Mouse (Mus musculus) stomach, embryonic 14.5 days (tissue): ENCODE data around the gene Sorcs2. TPM values are rescaled to one million over a fixed set of nuclear protein-coding genes. Genes with fewer than 3 reads are reported as not detected.
A peak's percentile ranks its signal among the peaks of the same experiment; 100 is the strongest.

Source experiments
- ATAC-seq: fragments of 200-750 bp; cut with Nextera tagmentation; 2 replicates; pipeline ENCODE4 v1.8.0; 2017; ENCODE audit warnings: low read depth, moderate TSS enrichment; ENCODE audit not compliant: insufficient number of reproducible peaks, insufficient read depth, low FRiP score
- H3K27ac ChIP-seq: fragments of 300-500 bp; sonication (generic); 2 replicates; pipeline ENCODE4 v1.5.1; 2014; ENCODE audit warnings: mild to moderate bottlenecking, low read length, moderate library complexity, mixed read lengths
- H3K27me3 ChIP-seq: fragments of 300-500 bp; sonication (generic); 2 replicates; pipeline ENCODE4 v1.6.1; 2014; ENCODE audit warnings: low read length, control low read depth, mixed read lengths; ENCODE audit not compliant: control insufficient read depth, insufficient read depth
- H3K36me3 ChIP-seq: fragments of 300-500 bp; sonication (generic); 2 replicates; pipeline ENCODE4 v1.6.1; 2014; ENCODE audit warnings: mild to moderate bottlenecking, control low read depth, low read length, moderate library complexity, mixed read lengths; ENCODE audit not compliant: control insufficient read depth, insufficient read depth
- H3K4me1 ChIP-seq: fragments of 300-500 bp; sonication (generic); 2 replicates; pipeline ENCODE4 v1.6.1; 2014; ENCODE audit warnings: low read length, control low read depth, mixed read lengths; ENCODE audit not compliant: control insufficient read depth, insufficient read depth
- H3K4me2 ChIP-seq: fragments of 300-500 bp; sonication (generic); replicated peaks from 2 replicates; pipeline ENCODE4 v1.6.1; 2014; ENCODE audit warnings: low read depth, low read length, control low read depth
- H3K4me3 ChIP-seq: fragments of 300-500 bp; sonication (generic); 2 replicates; pipeline ENCODE4 v1.5.1; 2014; ENCODE audit warnings: low read depth, low read length, control low read depth
- H3K9ac ChIP-seq: fragments of 300-500 bp; sonication (generic); replicated peaks from 2 replicates; pipeline ENCODE4 v1.6.1; 2014; ENCODE audit warnings: low read depth, mild to moderate bottlenecking, control low read depth, low read length, moderate library complexity, mixed read lengths
- H3K9me3 ChIP-seq: fragments of 300-500 bp; sonication (generic); 2 replicates; pipeline ENCODE4 v1.6.1; 2016; ENCODE audit warnings: low read depth, low read length, control low read depth; ENCODE audit not compliant: control insufficient read depth
- WGBS: fragments of 180-500 bp; shearing (Covaris S2); extraction: QIAGEN DNeasy Blood & Tissue Kit; methylation state at CpG from one replicate; pipeline ENCODE4 v1.1.7; 2014; 5-methylcytosine and 5-hydroxymethylcytosine counted together
- polyA plus RNA-seq: library from polyadenylated mRNA; unstranded; fragments of >200 nt; fragmentation: Nextera tagmentation; extraction: Ambion mirVana; gene quantifications from 2 replicates; pipeline ENCODE4 v1.2.1, GENCODE M21; 2014

Gene Sorcs2
- polyA plus RNA-seq, 1 experiment from 2014 or later = 14.5 TPM

DNA sequence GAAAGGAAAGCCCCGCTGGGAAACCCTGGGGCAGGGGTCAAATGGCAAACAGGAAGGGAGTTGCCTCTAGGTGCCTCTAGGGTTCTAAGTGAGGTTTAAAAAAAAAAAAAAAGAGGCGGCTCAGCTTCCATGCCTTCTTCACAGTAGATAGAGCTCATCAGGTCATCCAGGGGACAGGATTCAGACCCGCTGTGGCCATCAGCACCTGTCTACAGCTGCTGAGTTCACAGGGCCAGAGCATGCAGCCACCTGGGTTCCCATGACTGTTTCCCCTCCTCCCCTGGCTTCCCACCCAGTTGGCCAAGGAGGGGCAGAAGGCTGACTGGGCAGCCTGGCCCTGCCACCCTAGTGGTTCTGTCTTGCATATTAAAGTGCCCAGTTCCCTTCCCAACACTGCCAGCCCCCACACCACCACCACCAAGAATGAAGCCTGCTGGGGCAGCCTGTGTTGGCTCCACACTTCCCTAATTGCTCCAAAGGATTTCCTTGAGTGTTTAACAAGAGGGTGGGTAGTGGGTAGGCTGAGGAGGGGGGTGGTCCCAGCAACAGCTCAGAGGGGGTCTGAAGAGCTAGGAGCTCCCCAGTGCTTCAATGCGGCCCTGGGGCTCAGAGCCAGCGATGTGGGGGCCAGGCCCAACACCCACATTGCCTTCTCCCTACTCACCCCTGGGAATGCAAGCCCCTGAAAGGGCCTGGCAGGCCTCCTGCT is 38.2 kb downstream of the Sorcs2 start:
- no peak; the same call in 1 of the 2 replicates for ATAC-seq

DNA sequence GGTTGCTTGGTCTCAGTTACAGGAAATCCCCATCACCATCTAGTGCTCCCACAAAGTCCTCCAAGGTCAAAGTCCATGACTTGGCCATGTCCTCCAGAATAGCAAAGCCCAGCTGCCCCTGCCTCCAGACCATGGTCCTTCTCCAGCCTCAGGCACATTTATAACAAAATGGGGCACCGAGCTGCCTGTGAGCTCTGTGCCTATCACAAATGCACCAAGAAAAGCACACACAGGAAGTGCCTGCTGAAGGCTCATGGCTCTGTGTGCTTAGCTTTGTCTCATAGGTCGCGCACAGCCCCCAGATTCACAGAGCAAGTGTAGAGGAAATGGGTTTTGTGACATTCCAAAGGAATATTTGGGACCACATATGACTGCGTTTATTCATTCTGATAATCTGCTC is 39.8 kb downstream of the Sorcs2 start:
- H3K27ac ChIP-seq = no peak overlapping the region
- ATAC-seq = no peak
- no peak overlapping the region for H3K4me2 ChIP-seq
- 63% methylated on average over 4 of the region's 4 CpGs for WGBS
- H3K27me3 ChIP-seq = no peaks in the 10 kb centered on the region
- no peak overlapping the region for H3K4me3 ChIP-seq
- H3K9me3 ChIP-seq = no peaks in the 10 kb centered on the region
- H3K9ac ChIP-seq = no peak overlapping the region
- no peaks in the 10 kb centered on the region for H3K36me3 ChIP-seq
- H3K4me1 ChIP-seq = peaks cover 53% of the 10 kb centered on the region

More for the DNA sequence above, 38.2 kb downstream of the Sorcs2 start:
- 48% methylated on average over 5 of the region's 5 CpGs for WGBS
- Histone ChIP-seq H3K9ac (0 out of 2 replicates have a peak overlapping the region, but pooled peaks have one; percentile 3), H3K4me1 (peaks cover 42% of the 10 kb centered on the region), H3K36me3 (no peaks in the 10 kb centered on the region), H3K27ac (no peak overlapping the region), H3K4me3 (no peak overlapping the region), H3K27me3 (no peaks in the 10 kb centered on the region), H3K9me3 (no peaks in the 10 kb centered on the region), H3K4me2 (no peak overlapping the region)

DNA sequence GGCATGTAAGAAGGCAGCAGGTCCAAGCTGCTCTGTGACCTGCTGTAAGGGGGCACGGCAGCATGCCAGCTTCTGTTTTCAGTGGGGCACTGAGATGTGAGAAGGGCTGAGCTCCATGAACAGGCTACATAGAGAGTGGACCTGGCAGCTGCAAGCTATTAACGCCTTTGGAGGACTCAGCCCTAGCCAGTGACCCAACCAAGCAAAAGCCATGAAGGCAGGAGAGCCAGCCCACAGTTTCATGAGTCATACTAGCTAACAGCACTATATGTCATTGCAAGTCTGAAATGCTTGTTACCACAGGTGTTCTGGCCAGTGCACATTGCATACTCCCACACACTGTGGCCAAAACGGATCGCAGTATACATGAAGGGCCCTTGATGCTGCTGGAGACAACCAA is 41.3 kb downstream of the Sorcs2 start:
- Histone ChIP-seq H3K36me3 (no peaks in the 10 kb centered on the region), H3K27ac (no peak overlapping the region), H3K27me3 (no peaks in the 10 kb centered on the region), H3K4me2 (no peak overlapping the region), H3K9me3 (no peaks in the 10 kb centered on the region), H3K4me1 (peaks cover 52% of the 10 kb centered on the region), H3K9ac (no peak overlapping the region), H3K4me3 (no peak overlapping the region)
- 89% methylated on average over 4 of the region's 4 CpGs for WGBS
- no peak for ATAC-seq

DNA sequence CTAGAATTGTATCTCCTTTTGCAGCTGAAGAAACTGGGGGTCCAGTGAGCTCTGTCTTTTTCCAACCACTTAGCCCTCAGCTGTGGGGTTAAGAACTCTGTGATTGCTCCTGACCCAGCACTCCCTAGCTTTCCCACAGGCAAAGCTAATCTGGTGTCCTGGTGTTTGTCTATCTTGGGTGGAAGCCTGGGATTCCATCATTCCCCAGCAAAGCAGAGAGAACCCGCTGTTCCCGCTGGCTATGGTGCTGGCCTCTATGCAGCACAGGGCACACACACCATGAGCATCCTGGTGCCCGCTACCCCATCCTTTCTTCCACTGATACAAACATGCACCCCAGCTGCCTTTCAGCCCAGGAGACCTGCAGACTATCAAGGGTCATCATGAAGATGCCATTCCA is 42.3 kb downstream of the Sorcs2 start:
- WGBS = 82% methylated on average over 3 of the region's 3 CpGs
- Histone ChIP-seq H3K4me1 (peaks cover 52% of the 10 kb centered on the region), H3K4me3 (no peak overlapping the region), H3K36me3 (no peaks in the 10 kb centered on the region), H3K27me3 (no peaks in the 10 kb centered on the region), H3K9ac (no peak overlapping the region), H3K4me2 (no peak overlapping the region), H3K9me3 (no peaks in the 10 kb centered on the region), H3K27ac (no peak overlapping the region)
- ATAC-seq = no peak

DNA sequence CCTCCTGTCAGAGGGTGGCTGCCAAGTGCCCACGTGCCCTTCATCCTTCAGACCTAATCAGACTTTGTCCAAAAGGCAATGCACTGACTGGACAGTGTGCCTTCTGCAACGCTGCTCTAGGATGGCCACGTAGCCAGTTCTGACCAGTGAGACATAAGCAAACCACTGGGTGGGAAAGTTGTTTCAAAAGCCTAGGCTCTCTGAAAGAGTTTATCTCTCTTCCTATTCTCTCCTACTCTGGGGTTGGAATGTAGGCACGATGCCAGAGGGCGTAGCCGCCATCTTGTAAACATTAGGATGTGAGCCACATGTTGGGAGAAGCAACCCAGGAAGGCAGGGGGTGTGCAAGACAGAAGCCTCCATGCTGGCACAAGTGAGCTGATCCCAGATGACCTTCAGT is 44.3 kb downstream of the Sorcs2 start:
- no peaks in the 10 kb centered on the region for H3K9me3 ChIP-seq
- WGBS = 53% methylated on average over 6 of the region's 6 CpGs
- H3K4me3 ChIP-seq = no peak overlapping the region
- ATAC-seq = no peak
- H3K4me1 ChIP-seq = peaks cover 32% of the 10 kb centered on the region
- no peaks in the 10 kb centered on the region for H3K27me3 ChIP-seq
- 0 out of 2 replicates have a peak overlapping the region, but pooled peaks have one; percentile 5 for H3K4me2 ChIP-seq
- H3K36me3 ChIP-seq = no peaks in the 10 kb centered on the region
- H3K27ac ChIP-seq = peak overlapping the region; percentile 41; the same call in 1 of the 2 replicates
- no peak overlapping the region for H3K9ac ChIP-seq

DNA sequence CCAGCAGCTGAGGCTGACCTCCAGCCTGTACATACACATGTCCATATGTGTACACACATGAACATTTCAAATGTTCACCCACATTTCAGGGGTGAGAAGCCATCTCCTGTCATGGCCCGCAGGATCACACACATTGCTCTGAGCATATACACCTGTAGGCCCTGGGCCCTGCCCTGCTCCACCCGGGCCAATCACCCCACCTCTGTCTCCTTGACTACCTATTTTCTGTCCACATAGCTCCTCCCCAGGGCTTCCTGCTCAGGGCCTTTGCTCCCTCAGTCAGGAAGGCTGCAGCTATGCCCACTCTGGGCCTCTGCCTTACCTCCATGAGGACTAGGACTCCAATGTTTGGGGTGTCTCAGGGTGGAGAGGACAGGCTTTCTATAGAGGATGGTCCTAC is 44.7 kb downstream of the Sorcs2 start:
- 81% methylated on average over 2 of the region's 2 CpGs for WGBS
- peak; percentile 34; the same call in 1 of the 2 replicates for ATAC-seq
- H3K9ac ChIP-seq = no peak overlapping the region
- no peaks in the 10 kb centered on the region for H3K36me3 ChIP-seq
- H3K9me3 ChIP-seq = no peaks in the 10 kb centered on the region
- H3K4me2 ChIP-seq = no peak overlapping the region
- H3K27me3 ChIP-seq = no peaks in the 10 kb centered on the region
- H3K27ac ChIP-seq = peak overlapping the region; percentile 41; the same call in 1 of the 2 replicates
- no peak overlapping the region for H3K4me3 ChIP-seq
- H3K4me1 ChIP-seq = peaks cover 27% of the 10 kb centered on the region

DNA sequence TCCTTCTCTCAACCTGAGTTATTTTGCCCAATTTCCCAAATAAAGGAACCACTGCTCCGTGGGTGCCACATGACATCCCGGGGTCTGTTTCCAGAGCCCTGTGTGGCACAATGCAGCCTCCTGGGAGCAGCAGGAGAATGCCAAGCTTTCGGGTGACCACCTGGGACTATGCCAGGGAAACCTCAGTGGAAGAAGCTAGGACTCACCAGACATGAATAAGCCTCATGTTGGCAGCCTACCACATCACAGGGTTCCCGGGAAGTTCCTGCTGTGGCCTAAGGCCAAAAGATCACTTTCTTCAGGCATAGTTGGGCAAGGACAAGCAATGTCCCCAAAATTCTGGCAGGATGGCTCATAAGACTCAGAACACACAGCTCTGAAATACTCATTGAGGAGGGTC is 51.2 kb downstream of the Sorcs2 start:
- H3K4me1 ChIP-seq = no peaks in the 10 kb centered on the region
- H3K27ac ChIP-seq = no peak overlapping the region
- no peak overlapping the region for H3K9ac ChIP-seq
- WGBS = 89% methylated on average over 4 of the region's 4 CpGs
- no peak overlapping the region for H3K4me2 ChIP-seq
- no peaks in the 10 kb centered on the region for H3K36me3 ChIP-seq
- H3K9me3 ChIP-seq = no peaks in the 10 kb centered on the region
- no peak for ATAC-seq
- H3K27me3 ChIP-seq = no peaks in the 10 kb centered on the region
- H3K4me3 ChIP-seq = no peak overlapping the region

DNA sequence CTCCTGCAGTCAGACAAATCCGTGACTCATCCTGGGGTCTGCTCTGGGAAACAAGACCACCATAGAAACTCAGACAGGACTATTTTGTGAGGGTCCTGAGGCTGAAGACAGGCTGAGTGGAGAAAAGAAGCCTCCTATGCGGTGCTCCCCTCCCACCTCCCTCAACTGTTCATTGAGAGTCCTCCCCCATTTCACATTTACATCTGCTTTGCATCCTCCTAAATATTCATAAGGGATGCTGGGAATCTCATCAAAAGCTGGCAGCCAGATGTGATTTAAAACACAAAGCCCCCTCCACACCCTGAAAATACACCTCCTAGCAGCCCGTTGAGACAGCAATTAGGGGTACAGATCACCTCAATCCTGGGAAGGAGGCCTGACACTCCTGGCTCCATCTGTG is 58.7 kb downstream of the Sorcs2 start:
- WGBS = 76% methylated on average over 3 of the region's 3 CpGs
- Histone ChIP-seq H3K4me3 (no peak overlapping the region), H3K9ac (no peak overlapping the region), H3K4me1 (peaks cover 7% of the 10 kb centered on the region; the same call in 1 of the 2 replicates), H3K27me3 (no peaks in the 10 kb centered on the region), H3K9me3 (no peaks in the 10 kb centered on the region), H3K36me3 (no peaks in the 10 kb centered on the region), H3K27ac (no peak overlapping the region), H3K4me2 (no peak overlapping the region)
- ATAC-seq = no peak

DNA sequence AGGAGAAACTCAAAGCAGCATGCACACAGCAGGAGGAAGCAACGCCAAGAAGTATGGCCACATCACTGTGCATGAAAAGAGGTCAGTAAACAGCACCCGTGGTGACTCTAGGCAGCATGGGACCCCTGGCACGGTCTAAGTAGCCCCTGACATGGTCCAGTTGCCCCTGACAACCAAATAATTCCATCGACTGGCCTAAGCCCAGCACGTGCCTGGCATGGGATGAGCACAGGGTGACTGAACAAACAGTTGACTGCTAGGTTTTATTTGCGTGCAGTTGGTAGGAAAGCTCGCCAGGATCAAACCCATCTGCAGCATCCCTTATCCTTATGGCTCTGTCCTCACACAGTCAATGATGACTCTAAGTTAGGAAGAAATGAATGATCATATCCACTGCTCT is 61.7 kb downstream of the Sorcs2 start:
- H3K36me3 ChIP-seq = no peaks in the 10 kb centered on the region
- peaks cover 7% of the 10 kb centered on the region; the same call in 1 of the 2 replicates for H3K4me1 ChIP-seq
- no peak overlapping the region for H3K4me3 ChIP-seq
- WGBS = 64% methylated on average over 7 of the region's 7 CpGs
- no peak for ATAC-seq
- no peak overlapping the region for H3K4me2 ChIP-seq
- no peak overlapping the region for H3K9ac ChIP-seq
- H3K9me3 ChIP-seq = no peaks in the 10 kb centered on the region
- H3K27ac ChIP-seq = 0 out of 2 replicates have a peak overlapping the region, but pooled peaks have one; percentile 4
- H3K27me3 ChIP-seq = no peaks in the 10 kb centered on the region
